Comparison of ENCODE assay signal across 12 mouse cellular contexts in the genomic region with DNA sequence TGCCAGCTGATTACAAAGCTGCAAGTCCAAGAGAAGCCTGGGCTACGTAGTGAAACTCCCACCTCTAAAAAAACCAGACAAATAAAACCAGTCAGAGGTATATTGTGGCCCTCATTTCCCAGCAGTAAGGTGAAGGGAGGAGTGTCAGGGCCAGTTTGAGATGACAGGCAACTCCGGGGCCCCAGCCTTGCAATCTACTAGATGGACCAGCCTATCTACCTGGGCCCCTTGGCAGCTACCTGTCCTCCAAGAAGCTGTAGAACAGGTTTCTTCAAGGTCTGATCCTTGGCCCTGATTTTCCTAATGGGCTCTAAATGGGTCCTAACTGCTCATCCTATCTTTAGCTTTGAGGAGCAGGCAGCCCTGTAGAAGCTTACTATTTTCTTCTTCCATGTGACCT.
"Had no signal": no experiment of that assay in that cellular context is flagged by ENCODE, and none has a peak within 500 bp of the region (broad histone marks: within the 10 kb centered on the region; RNA-seq: fewer than 3 reads in every experiment).

No protein-coding gene starts in this region.

- H3K27me3 ChIP-seq: kidney, embryonic 15.5 days; liver, embryonic 12.5 days; neural tube, embryonic 13.5 days had no signal

- H3K36me3 ChIP-seq: kidney, embryonic 15.5 days; liver, embryonic 12.5 days; midbrain, embryonic 12.5 days; neural tube, embryonic 13.5 days had no signal

- H3K4me3 ChIP-seq: kidney, embryonic 15.5 days; liver, embryonic 12.5 days; midbrain, embryonic 12.5 days; neural tube, embryonic 13.5 days had no signal

- DNase-seq: kidney, adult 2 months; kidney, postnatal 14 days; left cerebral cortex, postnatal 4 days; liver, postnatal 0 days; right cerebral cortex, postnatal 14 days; thymus, adult 2 months; thymus, postnatal 36 days had no signal

- H3K4me1 ChIP-seq: kidney, embryonic 15.5 days; midbrain, embryonic 12.5 days; neural tube, embryonic 13.5 days had no signal

- ATAC-seq: liver, embryonic 12.5 days; liver, postnatal 0 days; midbrain, embryonic 16.5 days had no signal

- H3K9ac ChIP-seq: kidney, embryonic 15.5 days; liver, embryonic 12.5 days; liver, postnatal 0 days; midbrain, embryonic 12.5 days; neural tube, embryonic 13.5 days had no signal

- H3K4me2 ChIP-seq: kidney, embryonic 15.5 days; liver, embryonic 12.5 days; midbrain, embryonic 12.5 days; neural tube, embryonic 13.5 days had no signal

- H3K27ac ChIP-seq: kidney, embryonic 15.5 days; liver, embryonic 12.5 days; midbrain, embryonic 12.5 days; neural tube, embryonic 13.5 days had no signal

- H3K9me3 ChIP-seq: kidney, embryonic 15.5 days; liver, embryonic 12.5 days; midbrain, embryonic 12.5 days; neural tube, embryonic 13.5 days had no signal
